Mouse (Mus musculus): Measurements from ENCODE around the gene Slc25a12.

Slc25a12 gene

GRCm38 (mm10) chr2:71250841-71251240 lies 116.7 kb downstream of the Slc25a12 start:
- DNase-seq (ENCODE audit: extremely low spot score, low spot score): no peak

GRCm38 (mm10) chr2:71248071-71248470 lies 119.5 kb downstream of the Slc25a12 start:
- no peak for DNase-seq (ENCODE audit: extremely low spot score, low spot score)

GRCm38 (mm10) chr2:71246096-71246495 lies 121.5 kb downstream of the Slc25a12 start:
- DNase-seq (ENCODE audit: extremely low spot score, low spot score): no peak

- DNase-seq (ENCODE audit: extremely low spot score, low spot score): no peak
These were observed 122.1 kb downstream of the Slc25a12 start for GRCm38 (mm10) chr2:71245416-71245815.

- DNase-seq (ENCODE audit: extremely low spot score, low spot score): no peak
These were observed 122.7 kb downstream of the Slc25a12 start for GRCm38 (mm10) chr2:71244807-71245206.

GRCm38 (mm10) chr2:71243058-71243672 lies 124.4 kb downstream of the Slc25a12 start:
- DNase-seq (ENCODE audit: extremely low spot score, low spot score): no peak

GRCm38 (mm10) chr2:71242180-71242579 lies 125.4 kb downstream of the Slc25a12 start:
- no peak for DNase-seq (ENCODE audit: extremely low spot score, low spot score)

- DNase-seq (ENCODE audit: extremely low spot score, low spot score): no peak
These were observed 126.0 kb downstream of the Slc25a12 start for GRCm38 (mm10) chr2:71241505-71241904.

- no peak for DNase-seq (ENCODE audit: extremely low spot score, low spot score)
These were observed 131.5 kb downstream of the Slc25a12 start for GRCm38 (mm10) chr2:71236009-71236408.

GRCm38 (mm10) chr2:71235420-71235819 lies 132.1 kb downstream of the Slc25a12 start:
- no peak for DNase-seq (ENCODE audit: extremely low spot score, low spot score)

GRCm38 (mm10) chr2:71232976-71233375 lies 134.6 kb downstream of the Slc25a12 start:
- DNase-seq (ENCODE audit: extremely low spot score, low spot score): no peak

- DNase-seq (ENCODE audit: extremely low spot score, low spot score): no peak
These were observed 135.6 kb downstream of the Slc25a12 start for GRCm38 (mm10) chr2:71231951-71232350.

GRCm38 (mm10) chr2:71229603-71230002 lies 137.9 kb downstream of the Slc25a12 start:
- no peak for DNase-seq (ENCODE audit: extremely low spot score, low spot score)

GRCm38 (mm10) chr2:71227398-71227797 lies 140.2 kb downstream of the Slc25a12 start:
- no peak for DNase-seq (ENCODE audit: extremely low spot score, low spot score)

Measured in neural tube, embryonic 10.5 days (tissue).